Mouse (Mus musculus) c-Kit-positive CD71-negative TER-119-negative erythroid progenitor cells, embryonic 14.5 days (primary cell): ENCODE results near the gene Nfe2l1.
"Not testable (repeated sequence)": the region's sequence is repeated elsewhere in the genome, so short reads cannot be mapped to it uniquely, and the experiment has no call there.

Experiments
- DNase-seq: peaks from one replicate; pipeline ENCODE4 v3.0.0-alpha.2; 2013; ENCODE audit warnings: low read depth

Gene Nfe2l1

DNA sequence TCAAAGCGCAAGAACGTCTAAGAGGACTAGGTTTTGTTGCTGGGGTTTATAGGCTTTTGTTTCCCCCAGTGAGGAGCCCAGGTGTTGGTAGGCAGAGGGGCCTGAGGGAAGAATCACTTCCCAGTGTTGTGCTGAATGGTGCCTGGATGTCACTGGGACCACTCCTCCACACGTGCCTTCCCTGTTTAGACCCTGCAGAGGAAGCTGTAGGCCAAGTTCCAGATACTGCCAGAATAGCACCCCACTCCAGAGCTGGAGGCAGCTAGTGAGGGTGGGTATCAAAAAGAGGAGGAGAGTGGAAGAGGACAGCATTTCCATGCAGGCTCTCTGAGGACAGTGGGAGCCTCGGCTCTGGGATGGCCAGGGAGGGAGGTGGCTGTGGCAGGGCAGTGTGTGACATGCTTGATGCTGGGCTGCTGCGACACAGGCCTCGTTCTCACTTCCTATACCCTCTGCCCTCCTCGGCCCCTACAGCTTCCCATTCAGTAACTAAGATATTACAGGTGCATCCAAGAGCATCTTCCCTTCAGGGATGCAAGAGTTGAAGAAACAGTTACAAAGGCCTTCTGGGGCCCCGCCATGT is 11.5 kb downstream of the Nfe2l1 start:
- no peak for DNase-seq

DNA sequence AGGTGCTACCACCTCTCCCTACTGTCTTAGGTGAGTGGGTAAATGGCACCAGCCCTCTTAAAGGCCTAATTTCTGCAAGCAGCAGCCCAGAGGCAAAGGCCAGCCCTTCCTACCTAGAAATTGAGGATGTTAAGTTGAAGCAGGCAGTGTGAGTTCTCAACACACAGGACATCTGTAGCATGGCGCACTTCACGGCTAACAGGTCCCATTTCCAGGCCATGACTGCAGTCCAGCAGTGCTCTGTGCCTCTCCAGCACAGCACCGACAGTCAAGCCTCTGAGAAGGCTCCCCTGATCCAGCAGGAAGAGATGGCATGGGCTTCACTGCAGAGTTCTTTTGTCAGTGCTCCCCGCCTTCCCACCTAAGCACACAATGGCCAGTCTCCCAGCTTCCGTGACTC is 12.8 kb downstream of the Nfe2l1 start:
- DNase-seq: no peak

DNA sequence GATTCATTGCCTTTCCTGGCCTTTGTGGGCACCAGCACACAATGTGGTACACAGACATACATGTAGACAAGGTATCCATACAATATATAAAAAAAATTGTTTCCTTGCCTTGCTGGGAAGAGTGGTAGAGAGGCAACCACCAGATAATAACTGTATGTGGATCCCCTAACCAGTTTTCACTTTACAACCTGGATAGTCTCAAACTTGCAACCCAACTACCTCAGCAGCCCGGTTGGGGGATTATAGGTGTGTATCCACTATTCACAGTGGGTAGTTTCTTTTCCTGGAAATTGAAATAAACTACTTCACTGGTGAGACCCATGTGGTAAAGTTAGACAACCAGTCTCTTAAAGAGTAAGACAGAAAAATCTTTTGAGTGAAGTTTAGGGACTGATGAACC is 13.3 kb downstream of the Nfe2l1 start:
- DNase-seq: no peak

DNA sequence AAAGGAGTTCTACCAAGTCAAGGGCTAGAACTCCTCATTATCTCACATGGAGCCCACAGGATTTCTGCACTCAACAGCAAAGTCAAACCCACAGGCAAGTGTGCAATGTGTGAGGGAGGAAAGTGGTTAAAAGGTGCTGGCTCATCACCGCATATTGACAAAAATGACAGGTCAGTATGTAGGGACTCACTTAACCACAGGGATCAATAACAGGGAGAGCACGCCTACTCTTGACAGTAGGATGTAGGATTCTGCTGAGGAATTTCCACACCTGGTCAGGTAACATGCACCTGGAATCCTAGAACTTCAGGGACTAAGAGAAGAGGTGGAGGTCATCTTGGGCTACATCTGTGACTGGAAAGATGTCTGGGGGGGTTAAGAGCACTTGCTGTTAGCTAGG is 13.9 kb downstream of the Nfe2l1 start:
- no peak for DNase-seq

DNA sequence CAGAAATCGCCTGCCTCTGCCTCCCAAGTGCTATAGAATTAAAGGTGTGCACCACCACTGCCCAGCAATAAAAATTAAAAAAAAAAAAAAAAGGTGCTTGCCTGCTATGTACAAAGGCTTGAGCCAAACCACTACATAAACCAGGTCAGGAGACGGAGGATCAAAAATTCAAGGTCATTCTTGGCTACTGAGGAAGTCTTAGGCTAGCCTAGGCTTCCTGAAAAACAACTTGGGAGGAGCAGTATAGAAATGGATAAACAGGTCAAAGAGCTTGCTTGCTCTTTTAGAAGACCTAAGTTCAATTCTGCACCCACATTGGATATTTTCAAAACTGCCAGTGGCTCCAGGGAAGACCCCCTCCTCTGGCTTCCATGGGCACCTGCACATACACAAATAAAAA is 15.3 kb downstream of the Nfe2l1 start:
- DNase-seq: no peak

DNA sequence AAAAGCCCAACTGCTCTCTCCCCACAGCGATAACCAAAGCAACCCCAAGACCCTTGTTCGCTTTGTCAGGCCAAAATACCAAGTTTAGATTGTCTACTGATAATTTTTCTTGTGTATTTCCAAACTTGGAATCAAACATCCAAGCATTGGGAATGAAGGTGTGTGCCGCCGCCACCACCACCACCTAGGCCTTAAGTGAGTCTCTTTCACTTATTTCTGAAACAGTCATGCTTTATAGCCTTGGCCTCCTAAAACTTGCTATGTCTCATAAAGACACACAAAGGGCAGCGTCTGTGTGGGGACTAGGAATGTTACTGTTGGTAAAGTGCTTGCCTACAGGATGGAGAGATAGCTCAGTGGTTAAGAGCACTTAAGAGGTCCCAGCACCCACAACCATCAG is 15.8 kb downstream of the Nfe2l1 start:
- no peak for DNase-seq

DNA sequence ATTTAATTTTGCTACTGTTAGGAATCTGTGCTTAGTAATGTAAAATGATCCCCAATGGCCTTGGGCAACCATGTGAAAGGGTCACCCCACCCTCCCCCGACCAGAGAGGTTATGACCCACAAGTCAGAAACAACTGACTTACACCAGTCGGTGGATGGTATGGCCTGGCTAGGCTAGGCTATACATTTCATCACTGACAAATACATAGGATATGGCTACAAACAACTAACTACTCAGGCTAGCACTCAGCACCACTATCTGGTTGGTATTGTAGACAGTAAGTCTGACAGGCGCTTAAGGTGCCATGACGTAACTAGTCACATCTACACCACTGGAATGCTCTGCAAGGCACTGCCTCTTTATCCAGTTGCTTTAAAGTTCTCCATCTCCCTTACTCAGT is 16.3 kb downstream of the Nfe2l1 start:
- DNase-seq: no peak

DNA sequence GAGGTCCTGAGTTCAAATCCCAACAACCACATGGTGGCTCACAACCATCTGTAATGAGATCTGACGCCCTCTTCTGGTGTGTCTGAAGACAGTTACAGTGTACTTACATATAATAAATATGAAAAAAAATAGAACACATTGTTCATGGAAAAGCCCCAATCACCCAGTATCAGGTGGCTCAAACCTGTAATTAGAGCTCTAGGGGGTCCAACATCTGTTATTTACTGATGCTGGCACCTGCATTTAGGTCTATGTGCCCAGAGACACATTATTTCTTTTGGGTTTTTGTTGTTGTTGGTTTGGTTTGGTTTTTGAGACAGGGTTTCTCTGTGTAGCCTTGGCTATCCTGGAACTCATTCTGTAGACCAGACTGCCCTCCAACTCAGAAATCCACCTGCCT is 18.6 kb downstream of the Nfe2l1 start:
- DNase-seq: not testable (repeated sequence)

DNA sequence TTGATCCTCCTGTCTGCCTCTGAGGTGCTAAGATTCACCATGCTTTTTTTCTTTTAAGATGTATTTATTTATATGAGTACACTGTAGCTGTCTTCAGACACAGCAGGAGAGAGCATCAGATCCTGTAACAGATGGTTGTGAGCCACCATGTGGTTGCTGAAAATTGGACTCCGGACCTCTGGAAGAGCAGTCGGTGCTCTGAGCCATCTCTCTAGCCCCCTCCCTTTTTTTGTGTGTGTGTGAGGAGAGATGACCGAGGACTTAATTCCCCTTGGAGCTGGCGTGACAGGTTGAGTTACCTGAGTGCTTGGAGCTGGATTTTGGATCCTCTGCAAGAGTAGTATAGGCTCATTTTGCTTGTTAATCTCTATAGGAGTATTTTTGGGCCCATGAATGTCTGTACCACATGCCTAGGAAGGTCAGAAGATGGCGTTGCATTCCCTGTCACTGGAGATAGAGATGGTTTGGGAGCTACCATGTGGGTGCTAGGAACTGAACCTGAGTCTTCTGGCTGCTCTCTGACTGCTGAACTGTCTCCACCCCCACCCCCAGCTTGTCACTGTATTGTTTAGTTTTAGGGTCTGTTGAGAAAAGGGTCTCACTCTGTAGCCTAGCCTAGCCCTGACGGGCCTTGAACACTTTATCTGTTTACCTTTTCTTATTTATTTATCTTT is 20.1 kb downstream of the Nfe2l1 start:
- DNase-seq: no peak

DNA sequence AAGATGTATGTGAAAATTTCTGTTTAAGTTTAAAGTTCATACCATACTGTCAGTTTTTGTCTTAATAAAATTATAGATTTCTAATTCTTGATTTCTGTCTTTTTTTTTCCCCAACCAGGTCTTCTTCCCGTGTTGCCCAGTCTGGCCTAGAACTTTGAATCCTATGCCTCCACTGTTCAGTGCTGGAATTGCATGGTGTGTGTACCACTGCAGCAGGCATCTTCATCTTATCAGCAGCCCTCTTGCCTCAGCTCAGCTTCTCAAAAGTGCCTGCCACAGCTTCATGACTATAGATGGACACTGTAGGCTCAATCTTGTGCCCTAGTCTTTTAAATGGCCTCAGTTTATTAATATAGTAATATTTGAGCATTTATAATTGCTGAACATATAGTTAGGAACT is 21.7 kb downstream of the Nfe2l1 start:
- DNase-seq: no peak

DNA sequence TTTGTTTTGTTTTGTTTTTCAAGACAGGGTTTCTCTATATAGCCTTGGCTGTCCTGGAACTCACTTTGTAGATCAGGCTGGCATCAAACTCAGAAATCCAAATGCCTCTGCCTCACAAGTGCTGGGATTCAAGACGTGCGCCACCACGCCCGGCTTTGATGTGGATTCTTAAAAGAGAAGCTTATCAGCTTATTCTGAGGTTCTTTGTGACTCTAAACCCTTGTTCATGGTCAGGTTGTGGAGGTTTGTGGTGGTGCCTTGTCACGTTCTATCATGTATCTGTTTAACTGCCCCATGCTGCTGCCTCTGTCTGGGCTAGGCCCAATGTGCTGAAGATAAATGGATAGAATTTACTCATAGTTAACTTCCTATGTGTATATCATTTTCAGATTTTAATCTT is 24.2 kb downstream of the Nfe2l1 start:
- no peak for DNase-seq

DNA sequence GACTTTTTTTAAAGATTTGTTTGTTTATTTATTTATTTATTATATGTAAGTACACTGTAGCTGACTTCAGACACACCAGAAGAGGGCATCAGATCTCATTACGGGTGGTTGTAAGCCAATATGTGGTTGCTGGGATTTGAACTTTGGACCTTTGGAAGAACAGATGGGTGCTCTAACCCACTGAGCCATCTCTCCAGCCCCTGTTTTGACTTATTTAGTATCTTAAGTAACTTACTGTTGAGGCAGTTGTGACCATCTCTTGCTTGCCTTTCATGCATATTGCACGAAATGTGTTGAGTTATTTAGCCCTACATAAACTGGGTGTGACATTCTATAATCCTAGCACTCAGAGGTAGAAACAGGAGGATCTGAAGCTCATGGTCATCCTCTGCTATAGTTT is 30.3 kb downstream of the Nfe2l1 start:
- no peak for DNase-seq

DNA sequence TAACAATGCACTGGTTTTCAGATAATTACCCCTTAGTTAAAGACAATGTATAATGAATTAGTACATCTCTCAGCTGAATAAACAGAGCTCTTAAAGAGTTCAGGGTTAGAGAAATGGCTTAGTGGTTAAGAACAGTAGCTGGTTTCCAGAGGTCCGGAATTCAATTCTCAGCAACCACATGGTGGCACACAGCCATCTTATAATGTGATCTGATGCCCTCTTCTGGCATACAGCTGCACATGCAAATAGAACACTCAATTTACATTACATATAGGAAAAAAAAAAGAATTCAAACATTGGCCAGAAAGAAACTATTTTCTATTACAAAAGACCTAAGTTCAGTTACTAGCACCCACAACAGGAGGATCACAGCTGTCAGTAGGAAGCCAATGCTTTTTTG is 33.2 kb downstream of the Nfe2l1 start:
- no peak for DNase-seq

DNA sequence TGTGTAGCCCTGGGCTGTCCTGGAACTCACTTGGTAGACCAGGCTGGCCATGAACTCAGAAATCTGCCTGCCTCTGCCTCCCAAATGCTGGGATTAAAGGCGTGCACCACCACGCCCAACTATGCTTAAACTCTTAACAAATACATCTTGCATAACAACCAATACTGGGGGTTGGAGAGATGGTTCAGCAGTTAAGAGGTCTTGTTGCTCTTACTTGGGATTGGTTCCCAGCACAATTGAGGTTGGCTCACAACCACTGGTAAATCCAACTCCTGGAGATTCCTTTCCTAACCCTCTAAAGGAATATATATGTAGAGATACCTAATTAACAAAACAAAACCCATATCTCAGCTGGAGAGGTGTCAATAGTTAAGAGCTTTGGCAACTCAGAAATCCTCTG is 33.7 kb downstream of the Nfe2l1 start:
- DNase-seq: no peak

DNA sequence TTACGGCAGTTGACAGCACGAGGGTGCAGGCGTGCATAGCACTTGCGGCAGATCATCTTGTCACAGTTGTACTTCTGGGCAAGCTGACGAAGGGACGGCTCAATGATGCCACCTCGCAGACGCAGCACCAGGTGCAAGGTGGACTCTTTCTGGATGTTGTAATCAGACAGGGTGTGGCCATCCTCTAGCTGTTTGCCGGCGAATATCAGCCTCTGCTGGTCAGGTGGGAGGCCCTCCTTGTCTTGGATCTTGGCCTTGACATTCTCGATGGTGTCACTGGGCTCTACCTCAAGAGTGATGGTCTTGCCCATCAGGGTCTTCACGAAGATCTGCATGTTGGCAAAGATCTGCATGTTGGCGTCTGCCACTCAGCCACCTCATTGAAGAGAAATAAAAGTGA is 34.3 kb downstream of the Nfe2l1 start:
- no peak for DNase-seq

DNA sequence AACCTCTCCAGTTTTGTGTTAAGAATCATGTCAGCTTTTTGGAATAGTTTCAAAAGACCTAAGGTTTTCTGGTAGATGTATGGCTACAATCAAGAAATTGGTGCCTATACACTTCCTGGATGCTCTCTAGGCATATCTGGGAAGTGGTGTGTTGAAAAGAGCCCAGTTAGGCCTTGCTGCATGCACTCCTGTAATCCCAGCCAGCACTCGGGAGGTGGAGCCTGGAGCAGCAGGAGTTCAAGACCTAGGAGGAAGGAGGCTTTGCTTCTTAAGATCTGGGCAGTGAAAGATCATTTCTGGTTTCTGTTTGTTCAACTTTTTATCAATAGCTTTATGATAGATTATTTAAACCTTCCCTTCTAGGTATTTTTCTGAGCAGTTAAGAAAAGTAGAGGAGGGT is 39.1 kb downstream of the Nfe2l1 start:
- no peak for DNase-seq

DNA sequence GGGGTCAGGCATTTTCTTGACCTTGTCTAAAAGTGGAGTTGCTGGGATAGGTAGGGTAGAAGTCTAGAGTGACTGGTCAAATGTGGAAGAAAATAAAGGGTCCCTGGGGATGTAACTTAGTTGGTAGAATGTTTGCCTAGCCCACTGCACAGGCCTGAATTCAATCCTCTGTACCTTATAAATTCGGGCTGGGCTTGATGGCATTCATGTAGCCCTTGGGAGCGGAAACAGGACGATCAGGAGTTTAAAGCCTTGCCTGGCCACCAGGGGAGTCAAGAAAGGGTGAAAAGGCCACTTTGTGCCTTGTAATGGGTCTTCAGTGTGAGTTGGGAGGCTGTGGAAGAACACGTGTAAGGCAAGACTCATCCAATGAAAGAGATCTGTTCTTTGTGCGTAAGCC is 39.8 kb downstream of the Nfe2l1 start:
- no peak for DNase-seq

DNA sequence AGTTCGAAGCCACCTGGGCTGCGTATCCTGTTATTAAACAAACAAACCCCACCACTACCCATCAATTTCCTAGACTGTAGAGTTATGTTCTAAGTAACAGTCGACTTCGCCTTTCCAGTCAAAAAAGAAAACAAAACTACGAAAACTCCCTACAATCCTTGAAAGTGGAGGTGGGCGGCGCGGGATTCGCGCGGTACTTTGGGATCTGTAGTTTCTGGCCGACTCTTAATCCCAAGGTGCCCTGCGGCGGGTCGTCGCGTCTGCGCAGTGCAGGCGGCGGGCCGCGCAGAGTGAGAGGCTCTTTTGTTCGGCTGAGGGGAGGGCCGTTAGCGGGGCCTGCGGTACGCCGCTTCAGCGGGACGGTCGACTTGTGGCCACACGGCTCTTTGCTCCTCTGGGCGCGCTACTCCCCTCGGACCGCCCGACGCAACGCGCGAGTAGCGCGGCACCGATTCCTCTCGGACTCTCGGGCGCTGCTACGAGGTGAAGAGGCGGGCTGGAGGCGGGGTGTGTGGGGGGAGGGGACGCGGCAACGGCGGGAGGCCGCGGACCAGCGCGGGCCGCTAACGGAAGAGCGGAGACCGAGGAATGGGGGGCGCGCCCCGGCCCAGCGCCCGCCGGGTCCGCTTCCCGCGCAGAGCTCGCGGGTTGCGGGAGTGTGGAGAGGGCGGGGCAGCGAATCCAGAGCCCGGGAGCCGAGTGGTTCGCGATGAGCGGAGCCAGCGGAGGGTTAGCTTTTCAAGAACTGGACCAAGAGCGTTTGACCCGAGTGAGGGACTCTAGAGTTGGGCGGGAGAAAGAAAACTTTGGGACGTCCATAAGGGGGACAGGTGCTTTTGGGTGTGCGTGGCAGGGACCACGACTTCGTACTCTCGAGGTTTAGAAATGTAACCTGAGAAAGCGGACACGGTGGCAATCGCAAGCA is 40.6 kb downstream of the Nfe2l1 start, which contains the start of gene Cbx1:
Cbx1 (plus strand) TSS at position 257 of the 925 bp plus-strand sequence.
- DNase-seq: peak; percentile 80

DNA sequence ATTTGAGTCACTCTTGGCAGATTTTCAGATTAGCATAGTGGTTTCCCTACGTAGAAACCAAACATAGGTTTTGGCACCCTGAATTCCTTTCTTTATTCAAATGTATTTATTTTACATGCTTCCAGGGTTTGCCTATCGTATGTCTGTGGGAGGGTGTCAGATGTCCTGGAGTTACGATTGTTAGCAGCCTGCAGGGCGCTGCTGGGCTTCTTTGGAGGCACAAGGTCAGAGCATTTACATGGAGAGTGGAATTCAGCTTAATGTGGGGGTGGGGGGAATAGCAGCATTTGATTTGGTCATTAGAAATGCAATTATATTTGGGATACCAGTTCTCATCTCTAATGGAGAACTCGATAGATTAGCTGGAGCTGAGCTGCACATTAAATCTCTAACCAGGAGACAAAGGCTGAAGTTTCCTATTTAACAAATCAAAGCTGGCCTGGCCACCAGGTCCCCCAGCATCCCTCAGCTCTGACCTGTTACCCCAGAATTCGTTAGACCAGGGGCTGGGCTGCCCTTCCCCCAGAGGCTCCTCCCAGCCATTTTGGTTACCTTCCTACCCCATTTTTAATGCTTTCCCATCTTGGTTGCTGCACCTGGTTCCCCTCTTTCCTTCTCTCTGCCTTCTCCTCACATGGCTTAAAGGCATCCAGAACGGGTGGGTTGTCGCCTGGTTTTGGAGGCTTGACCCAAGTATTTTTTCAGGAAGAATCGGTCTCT is 42.9 kb downstream of the Nfe2l1 start:
- DNase-seq: no peak

DNA sequence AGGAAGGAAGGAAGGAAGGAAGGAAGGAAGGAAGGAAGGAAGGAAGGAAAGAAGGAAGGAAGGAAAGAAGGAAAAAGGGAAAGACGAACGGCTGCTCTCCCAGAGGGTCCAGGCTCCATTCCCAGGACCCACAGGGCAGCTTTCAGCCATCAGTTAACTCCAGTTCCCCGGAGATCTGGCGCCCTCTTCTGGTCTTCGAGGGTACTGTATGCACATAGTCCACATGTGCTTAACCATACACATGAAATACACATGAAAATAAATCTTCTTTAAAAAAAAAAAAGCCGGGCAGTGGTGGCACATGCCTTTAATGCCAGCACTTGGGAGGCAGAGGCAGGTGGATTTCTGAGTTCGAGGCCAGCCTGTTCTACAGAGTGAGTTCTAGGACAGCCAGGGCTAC is 44.9 kb downstream of the Nfe2l1 start:
- DNase-seq: peak; percentile 73

DNA sequence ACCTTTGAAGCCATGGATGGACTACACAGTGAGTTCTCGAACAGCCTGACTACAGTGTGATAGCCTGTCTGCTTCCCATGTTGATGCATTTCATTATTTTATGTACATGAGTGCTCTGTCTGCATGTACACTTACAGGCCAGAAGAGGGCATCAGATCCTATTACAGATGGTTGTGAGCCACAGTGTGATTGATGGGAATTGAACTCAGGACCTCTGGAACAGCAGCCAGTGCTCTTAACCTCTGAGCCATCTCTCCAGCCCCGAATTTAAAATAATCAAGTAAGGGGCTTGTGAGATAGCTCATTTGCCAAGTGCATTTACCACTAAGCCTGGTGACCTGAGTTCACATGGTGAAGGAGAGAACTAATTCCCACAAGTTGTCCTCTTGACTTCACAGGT is 48.3 kb downstream of the Nfe2l1 start:
- no peak for DNase-seq

DNA sequence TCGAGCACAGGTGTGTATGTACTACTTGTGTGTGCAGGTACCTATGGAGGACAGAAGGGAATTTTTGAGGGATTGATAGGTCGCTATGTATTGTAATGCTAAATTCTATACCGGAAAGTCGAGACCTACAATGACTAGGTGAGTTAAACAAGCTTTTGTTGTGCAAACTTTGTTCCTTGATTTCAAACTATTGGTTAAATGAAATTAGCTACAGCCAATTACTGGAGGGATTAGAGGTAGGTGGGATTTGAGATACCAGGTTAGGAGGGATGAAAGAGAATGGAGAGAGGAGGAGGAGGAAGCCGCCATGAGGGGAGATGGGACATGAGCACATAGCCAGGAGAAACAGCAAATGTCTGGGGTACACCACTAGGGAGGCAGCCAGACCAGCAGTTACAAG is 49.5 kb downstream of the Nfe2l1 start:
- no peak for DNase-seq
